Mouse (Mus musculus) MEL (cell line): ENCODE results near the gene Rph3al. TPM values are rescaled to one million over a fixed set of nuclear protein-coding genes. Genes with fewer than 3 reads are reported as not detected.

Experiments used
- DNase-seq: peaks from one replicate; pipeline ENCODE4 v3.0.0; 2011; ENCODE audit warnings: low read depth, low spot score
- H3K27ac ChIP-seq: 2 replicates; pipeline ENCODE4 v1.5.1; 2012; ENCODE audit warnings: low read depth, mild to moderate bottlenecking, control low read depth, low read length, moderate library complexity; ENCODE audit not compliant: control insufficient read depth
- H3K27me3 ChIP-seq, 2 experiments: fragments of 150-350 bp in 1 of 2; sonication (generic) in 1 of 2; 2 replicates each; pipeline ENCODE4 v1.6.1; 2012; ENCODE audit warnings: low read length in 2 of 2, mild to moderate bottlenecking in 2 of 2, improper control_type of control experiment in 1 of 2, moderate library complexity in 1 of 2; ENCODE audit not compliant: insufficient read depth in 2 of 2, control insufficient read depth in 1 of 2
- H3K36me3 ChIP-seq, 2 experiments: 2 replicates each; pipeline ENCODE4 v1.6.1; 2012 to 2014; ENCODE audit warnings: low read length in 2 of 2, improper control_type of control experiment in 1 of 2, inconsistent platforms in 1 of 2, mild to moderate bottlenecking in 1 of 2; ENCODE audit not compliant: insufficient read depth in 2 of 2, control insufficient read depth in 1 of 2
- H3K4me1 ChIP-seq, 2 experiments: fragments of 150-350 bp in 1 of 2; sonication (generic) in 1 of 2; 2 replicates each; pipeline ENCODE4 v1.6.1; 2012; ENCODE audit warnings: low read length in 2 of 2, improper control_type of control experiment in 1 of 2, mild to moderate bottlenecking in 1 of 2; ENCODE audit not compliant: insufficient read depth in 2 of 2, control insufficient read depth in 1 of 2
- H3K4me3 ChIP-seq, 2 experiments: fragments of 150-350 bp in 1 of 2; sonication (generic) in 1 of 2; 2 replicates each; pipeline ENCODE4 v1.5.1; 2012; ENCODE audit warnings: low read depth in 2 of 2, low read length in 2 of 2, mild to moderate bottlenecking in 2 of 2, moderate library complexity in 2 of 2, control low read depth in 1 of 2, improper control_type of control experiment in 1 of 2; ENCODE audit not compliant: control insufficient read depth in 1 of 2, insufficient read depth in 1 of 2
- H3K79me2 ChIP-seq: 2 replicates; pipeline ENCODE4 v1.6.1; 2012; ENCODE audit warnings: mild to moderate bottlenecking, low read length, moderate library complexity; ENCODE audit not compliant: control insufficient read depth, poor library complexity, insufficient read depth
- H3K9ac ChIP-seq: 2 replicates; pipeline ENCODE4 v1.6.1; 2012; ENCODE audit warnings: low read depth, mild to moderate bottlenecking, control low read depth, low read length, moderate library complexity; ENCODE audit not compliant: control insufficient read depth, poor library complexity, severe bottlenecking
- H3K9me3 ChIP-seq: fragments of 150-350 bp; sonication (generic); replicated peaks from 2 replicates; pipeline ENCODE4 v1.6.1; 2012; ENCODE audit warnings: mild to moderate bottlenecking, low read length, improper control_type of control experiment, moderate library complexity; ENCODE audit not compliant: insufficient read depth
- BHLHE40 ChIP-seq: IDR thresholded peaks from 2 replicates; pipeline ENCODE4 v1.6.1; 2012; ENCODE audit warnings: low read depth, mild to moderate bottlenecking, inconsistent platforms, low read length, improper control_type of control experiment, borderline replicate concordance
- CHD2 ChIP-seq: IDR thresholded peaks from 2 replicates; pipeline ENCODE4 v1.6.1; 2011; ENCODE audit warnings: low read length, improper control_type of control experiment
- E2F4 ChIP-seq: IDR thresholded peaks from 2 replicates; pipeline ENCODE4 v1.6.1; 2011; ENCODE audit warnings: low read depth, low read length, improper control_type of control experiment, borderline replicate concordance
- EP300 ChIP-seq, 2 experiments: IDR thresholded peaks; 2 replicates each; pipeline ENCODE4 v1.6.1; 2011; ENCODE audit warnings: improper control_type of control experiment in 2 of 2, low read length in 2 of 2, low read depth in 1 of 2, mild to moderate bottlenecking in 1 of 2
- HCFC1 ChIP-seq: IDR thresholded peaks from 2 replicates; pipeline ENCODE4 v1.6.1; 2012; ENCODE audit warnings: low read depth, mild to moderate bottlenecking, inconsistent platforms, low read length, improper control_type of control experiment, moderate library complexity
- KAT2A ChIP-seq: conservative IDR thresholded peaks from 2 replicates; pipeline ENCODE4 v1.6.1; 2012; ENCODE audit warnings: low read depth, low read length, improper control_type of control experiment, inconsistent platforms
- MAZ ChIP-seq: IDR thresholded peaks from 2 replicates; pipeline ENCODE4 v1.6.1; 2012; ENCODE audit warnings: low read depth, mild to moderate bottlenecking, inconsistent platforms, low read length, improper control_type of control experiment
- MXI1 ChIP-seq: IDR thresholded peaks from 2 replicates; pipeline ENCODE4 v1.6.1; 2011; ENCODE audit warnings: mild to moderate bottlenecking, low read depth, low read length, improper control_type of control experiment
- MYB ChIP-seq: IDR thresholded peaks from 2 replicates; pipeline ENCODE4 v1.6.1; 2011; ENCODE audit warnings: mild to moderate bottlenecking, low read depth, low read length, improper control_type of control experiment
- NRF1 ChIP-seq: IDR thresholded peaks from 2 replicates; pipeline ENCODE4 v1.6.1; 2014; ENCODE audit warnings: low read depth, mild to moderate bottlenecking, inconsistent platforms, low read length, improper control_type of control experiment, moderate library complexity; ENCODE audit not compliant: poor library complexity, insufficient read depth, severe bottlenecking
- POLR2A ChIP-seq, 2 experiments: IDR thresholded peaks; 2 replicates each; pipeline ENCODE4 v1.6.1; 2011 to 2012; ENCODE audit warnings: low read length in 2 of 2, mild to moderate bottlenecking in 2 of 2, control low read depth in 1 of 2, improper control_type of control experiment in 1 of 2, low read depth in 1 of 2, moderate library complexity in 1 of 2; ENCODE audit not compliant: control insufficient read depth in 1 of 2, insufficient read depth in 1 of 2, poor library complexity in 1 of 2
- POLR2AphosphoS5 ChIP-seq: IDR thresholded peaks from 2 replicates; pipeline ENCODE4 v1.6.1; 2012; ENCODE audit warnings: low read depth, borderline replicate concordance, mild to moderate bottlenecking, inconsistent platforms, low read length, moderate library complexity, mixed read lengths
- RCOR1 ChIP-seq: IDR thresholded peaks from 2 replicates; pipeline ENCODE4 v1.6.1; 2012; ENCODE audit warnings: low read depth, mild to moderate bottlenecking, inconsistent platforms, low read length, improper control_type of control experiment
- SMC3 ChIP-seq: IDR thresholded peaks from 2 replicates; pipeline ENCODE4 v1.6.1; 2011; ENCODE audit warnings: low read depth, low read length, improper control_type of control experiment
- TBP ChIP-seq: IDR thresholded peaks from 2 replicates; pipeline ENCODE4 v1.8.0; 2011; ENCODE audit warnings: low read depth, low read length, improper control_type of control experiment
- UBTF ChIP-seq: IDR thresholded peaks from 2 replicates; pipeline ENCODE4 v1.6.1; 2012; ENCODE audit warnings: low read depth, mild to moderate bottlenecking, inconsistent platforms, low read length, improper control_type of control experiment, moderate library complexity, borderline replicate concordance; ENCODE audit not compliant: insufficient read depth
- ZC3H11A ChIP-seq: IDR thresholded peaks from 2 replicates; pipeline ENCODE4 v1.6.1; 2012; ENCODE audit warnings: low read depth, mild to moderate bottlenecking, inconsistent platforms, low read length, improper control_type of control experiment
- ZMIZ1 ChIP-seq: IDR thresholded peaks from 2 replicates; pipeline ENCODE4 v1.6.1; 2012; ENCODE audit warnings: low read depth, mild to moderate bottlenecking, inconsistent platforms, low read length, improper control_type of control experiment, moderate library complexity
- polyA plus RNA-seq, 2 experiments: library from polyadenylated mRNA; stranded (reverse) in 1 of 2; unstranded in 1 of 2; fragments of >175 nt in 1 of 2; fragments of >200 nt in 1 of 2; gene quantifications; 2 replicates each; pipeline versions ENCODE4 v1.2.1 to v1.2.4; 2012; ENCODE audit warnings: low replicate concordance in 2 of 2, low read depth in 1 of 2; ENCODE audit not compliant: insufficient read length in 2 of 2, insufficient read depth in 1 of 2, missing spikeins in 1 of 2
- total RNA-seq: library from RNA; depleted of rRNA; stranded (reverse); fragments of 300-350 nt; gene quantifications from 2 replicates; pipeline ENCODE4 v1.2.3, GENCODE M21; 2012

Rph3al gene
- total and polyA plus RNA-seq, 3 experiments: 9.4 to 23.0 TPM; not detected in 1

DNA sequence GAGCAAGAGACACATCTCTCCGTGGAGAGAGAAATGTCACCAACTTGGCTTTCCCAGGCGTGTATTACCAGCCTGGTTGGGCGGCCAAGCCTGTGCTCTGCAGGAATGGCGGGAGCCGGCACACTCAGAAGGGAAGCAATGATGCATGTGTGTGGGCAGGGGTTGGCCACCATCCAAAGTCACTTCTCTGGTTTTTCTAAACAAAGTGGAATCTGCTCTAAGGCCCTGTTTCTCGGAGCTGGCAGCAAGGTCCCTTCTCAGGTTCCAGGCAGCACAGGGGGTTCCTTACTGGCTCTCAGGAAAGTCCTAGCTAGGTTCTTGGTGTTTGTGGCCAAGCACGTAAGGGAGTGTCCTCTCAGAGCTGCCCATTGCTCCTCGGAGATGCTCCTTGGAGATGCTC, 58.2 kb downstream of the Rph3al start:
- H3K9ac ChIP-seq: no peak overlapping the region
- TF ChIP-seq CHD2: no peak
- TF ChIP-seq MAZ: no peak
- no peak for TF ChIP-seq EP300 (IDR thresholded peaks at IDR 0.05; ENCODE audit: low read depth in 1 of 2, low read length in 2 of 2)
- no peak for TF ChIP-seq POLR2A (IDR thresholded peaks at IDR 0.05; ENCODE audit: control insufficient read depth in 1 of 2, insufficient read depth in 1 of 2, low read depth in 1 of 2, low read length in 2 of 2, poor library complexity in 1 of 2)
- TF ChIP-seq NRF1: no peak
- no peak for TF ChIP-seq ZMIZ1
- no peak for TF ChIP-seq ZC3H11A
- TF ChIP-seq HCFC1: no peak
- no peak for TF ChIP-seq SMC3
- TF ChIP-seq MYB: no peak
- no peak for TF ChIP-seq E2F4
- TF ChIP-seq RCOR1: no peak
- TF ChIP-seq MXI1: no peak
- no peak for TF ChIP-seq BHLHE40
- TF ChIP-seq KAT2A: no peak
- peaks cover 0 to 10% of the 10 kb centered on the region in 2 experiments; a peak in 2 of 4 replicates for H3K36me3 ChIP-seq
- no peak overlapping the region for H3K4me3 ChIP-seq
- no peaks in the 10 kb centered on the region for H3K9me3 ChIP-seq
- no peak overlapping the region for H3K27ac ChIP-seq
- DNase-seq: peak; percentile 29
- no peaks in the 10 kb centered on the region for H3K79me2 ChIP-seq
- peaks cover 4 to 19% of the 10 kb centered on the region in 2 experiments for H3K4me1 ChIP-seq
- no peaks in the 10 kb centered on the region for H3K27me3 ChIP-seq

- no peak overlapping the region for H3K4me3 ChIP-seq
- no peaks in the 10 kb centered on the region for H3K27me3 ChIP-seq
- no peaks in the 10 kb centered on the region for H3K79me2 ChIP-seq
- peaks cover 4 to 19% of the 10 kb centered on the region in 2 experiments for H3K4me1 ChIP-seq
- TF ChIP-seq POLR2A (IDR thresholded peaks at IDR 0.05; ENCODE audit: control insufficient read depth in 1 of 2, insufficient read depth in 1 of 2, low read depth in 1 of 2, low read length in 2 of 2, poor library complexity in 1 of 2): no peak
- no peak for TF ChIP-seq UBTF
- no peak for TF ChIP-seq POLR2AphosphoS5
- TF ChIP-seq KAT2A: no peak
- TF ChIP-seq TBP: no peak
- no peaks in the 10 kb centered on the region for H3K9me3 ChIP-seq
- DNase-seq: no peak
- no peak overlapping the region for H3K27ac ChIP-seq
- H3K9ac ChIP-seq: no peak overlapping the region
- peaks cover 0 to 10% of the 10 kb centered on the region in 2 experiments; a peak in 2 of 4 replicates for H3K36me3 ChIP-seq
These were observed 59.8 kb downstream of the Rph3al start for GRCm38 (mm10) chr11:75878460-75878859.
